Mouse (Mus musculus) spleen, adult 2 months (tissue): Measurements from ENCODE around the gene Rpl4. TPM values are rescaled to one million over a fixed set of nuclear protein-coding genes. Genes with fewer than 3 reads are reported as not detected.
"Not testable (repeated sequence)": the region's sequence is repeated elsewhere in the genome, so short reads cannot be mapped to it uniquely, and the experiment has no call there.

Experiments used
- DNase-seq, 2 experiments: peaks; one replicate each; pipeline versions ENCODE4 v3.0.0 to v3.0.0-alpha.2; 2012 to 2021; ENCODE audit warnings: low spot score in 2 of 2, low read depth in 1 of 2
- H3K27ac ChIP-seq: fragments of 200-500 bp; 2 replicates; pipeline ENCODE4 v1.5.1; 2012; ENCODE audit warnings: low read length, inconsistent platforms; ENCODE audit not compliant: insufficient read depth
- H3K27me3 ChIP-seq: fragments of 200-500 bp; 2 replicates; pipeline ENCODE4 v1.6.1; 2012; ENCODE audit warnings: mild to moderate bottlenecking, moderate library complexity, low read length, inconsistent platforms; ENCODE audit not compliant: control insufficient read depth, insufficient read depth
- H3K36me3 ChIP-seq: fragments of 200-500 bp; 2 replicates; pipeline ENCODE4 v1.6.1; 2012; ENCODE audit warnings: mild to moderate bottlenecking, low read length, inconsistent platforms; ENCODE audit not compliant: control insufficient read depth, insufficient read depth
- H3K4me1 ChIP-seq: fragments of 200-500 bp; 2 replicates; pipeline ENCODE4 v1.6.1; 2011; ENCODE audit warnings: inconsistent platforms; ENCODE audit not compliant: control insufficient read depth, insufficient read depth, insufficient read length
- H3K4me3 ChIP-seq: fragments of 200-500 bp; 2 replicates; pipeline ENCODE4 v1.5.1; 2011; ENCODE audit warnings: mild to moderate bottlenecking, inconsistent platforms; ENCODE audit not compliant: insufficient read depth, insufficient read length; ENCODE audit errors: extremely low read depth
- CTCF ChIP-seq: fragments of 200-500 bp; IDR thresholded peaks from 2 replicates; pipeline ENCODE4 v1.5.1; 2011; ENCODE audit warnings: mild to moderate bottlenecking, inconsistent platforms; ENCODE audit not compliant: insufficient read depth, insufficient read length, insufficient replicate concordance; ENCODE audit errors: extremely low read depth
- POLR2A ChIP-seq: fragments of 200-500 bp; IDR thresholded peaks from 2 replicates; pipeline ENCODE4 v1.6.1; 2011; ENCODE audit warnings: low read depth, low read length, inconsistent platforms
- WGBS: fragments of 180-500 bp; shearing (Covaris S2); methylation state at CpG from one replicate; pipeline ENCODE4 v1.1.7; 2018; 5-methylcytosine and 5-hydroxymethylcytosine counted together
- polyA plus RNA-seq: library from polyadenylated mRNA; depleted of rRNA; stranded (reverse); fragments of >200 nt; gene quantifications from 2 replicates; pipeline ENCODE4 v1.2.3, GENCODE M21; 2012

Rpl4 gene
- polyA plus RNA-seq, 1 experiment, result 442 TPM

- no peaks in the 10 kb centered on the region for H3K4me1 ChIP-seq
- no peak overlapping the region for H3K4me3 ChIP-seq
- 0 out of 2 replicates have a peak, but pooled peaks cover 1% of the 10 kb centered on the region for H3K36me3 ChIP-seq
- no peaks in the 10 kb centered on the region for H3K27me3 ChIP-seq
- no peak for TF ChIP-seq CTCF
- no peak for TF ChIP-seq POLR2A
- WGBS, result 70% methylated on average over 1 of the region's 1 CpGs
- no peak overlapping the region for H3K27ac ChIP-seq
- DNase-seq, result no peak
Measured at GRCm38 (mm10) chr9:64156641-64157040, 16.5 kb upstream of the Rpl4 start.

- Histone ChIP-seq H3K4me1 (no peaks in the 10 kb centered on the region), H3K4me3 (no peak overlapping the region), H3K36me3 (0 out of 2 replicates have a peak, but pooled peaks cover 1% of the 10 kb centered on the region), H3K27ac (no peak overlapping the region), H3K27me3 (no peaks in the 10 kb centered on the region)
- WGBS, result 95% methylated on average over 5 of the region's 5 CpGs
- TF ChIP-seq POLR2A (no peak), CTCF (no peak)
- DNase-seq, result no peak
Measured at GRCm38 (mm10) chr9:64160471-64160870, 12.7 kb upstream of the Rpl4 start.

GRCm38 (mm10) chr9:64169967-64170366, 3.2 kb upstream of the Rpl4 start:
- not testable (repeated sequence) for H3K27ac ChIP-seq, H3K27me3 ChIP-seq, H3K4me1 ChIP-seq, DNase-seq, H3K36me3 ChIP-seq, H3K4me3 ChIP-seq
- 95% methylated on average over 3 of the region's 3 CpGs for WGBS

GRCm38 (mm10) chr9:64172145-64172815, 895 bp upstream of the Rpl4 start:
- Histone ChIP-seq H3K4me3 (peak overlapping the region; percentile 99), H3K36me3 (peaks cover 19% of the 10 kb centered on the region), H3K27me3 (no peaks in the 10 kb centered on the region), H3K4me1 (peaks cover 3% of the 10 kb centered on the region; the same call in 1 of the 2 replicates), H3K27ac (no peak overlapping the region)
- no peak for DNase-seq
- TF ChIP-seq POLR2A, result no peak
- 3% methylated on average over 18 of the region's 18 CpGs for WGBS

- H3K4me3 ChIP-seq, result peak overlapping the region; percentile 99
- no peaks in the 10 kb centered on the region for H3K27me3 ChIP-seq
- under 1% methylated on average over 16 of the region's 16 CpGs for whole genome bisulfite sequencing
- DNase-seq, result no peak
- TF ChIP-seq CTCF, result no peak
- TF ChIP-seq POLR2A, result no peak
- H3K36me3 ChIP-seq, result peaks cover 27% of the 10 kb centered on the region
- H3K4me1 ChIP-seq, result peaks cover 3% of the 10 kb centered on the region; the same call in 1 of the 2 replicates
- H3K27ac ChIP-seq, result peak overlapping the region; percentile 59
Measured at GRCm38 (mm10) chr9:64173666-64174220, 568 bp downstream of the Rpl4 start.

- DNase-seq, result no peak
- H3K27me3 ChIP-seq, result no peaks in the 10 kb centered on the region
- no peak overlapping the region; the same call in 1 of the 2 replicates for H3K4me3 ChIP-seq
- H3K36me3 ChIP-seq, result peaks cover 27% of the 10 kb centered on the region
- H3K27ac ChIP-seq, result no peak overlapping the region
- TF ChIP-seq POLR2A (no peak), CTCF (no peak)
- peaks cover 3% of the 10 kb centered on the region; the same call in 1 of the 2 replicates for H3K4me1 ChIP-seq
Measured at GRCm38 (mm10) chr9:64174341-64174740, 1.2 kb downstream of the Rpl4 start.

GRCm38 (mm10) chr9:64174766-64175165, 1.6 kb downstream of the Rpl4 start:
- DNase-seq, result no peak
- H3K4me1 ChIP-seq, result peaks cover 3% of the 10 kb centered on the region; the same call in 1 of the 2 replicates
- 71% methylated on average over 8 of the region's 8 CpGs for WGBS
- H3K36me3 ChIP-seq, result peaks cover 27% of the 10 kb centered on the region
- no peaks in the 10 kb centered on the region for H3K27me3 ChIP-seq
- H3K27ac ChIP-seq, result no peak overlapping the region
- no peak overlapping the region for H3K4me3 ChIP-seq
- TF ChIP-seq CTCF, result no peak
